Mouse (Mus musculus): ENCODE data around the gene Urb1. TPM values are rescaled to one million over a fixed set of nuclear protein-coding genes. Genes with fewer than 3 reads are reported as not detected.

Gene Urb1
- total RNA-seq (2023), result 10 to 100 TPM; 10.8 to 11.6 TPM

DNA sequence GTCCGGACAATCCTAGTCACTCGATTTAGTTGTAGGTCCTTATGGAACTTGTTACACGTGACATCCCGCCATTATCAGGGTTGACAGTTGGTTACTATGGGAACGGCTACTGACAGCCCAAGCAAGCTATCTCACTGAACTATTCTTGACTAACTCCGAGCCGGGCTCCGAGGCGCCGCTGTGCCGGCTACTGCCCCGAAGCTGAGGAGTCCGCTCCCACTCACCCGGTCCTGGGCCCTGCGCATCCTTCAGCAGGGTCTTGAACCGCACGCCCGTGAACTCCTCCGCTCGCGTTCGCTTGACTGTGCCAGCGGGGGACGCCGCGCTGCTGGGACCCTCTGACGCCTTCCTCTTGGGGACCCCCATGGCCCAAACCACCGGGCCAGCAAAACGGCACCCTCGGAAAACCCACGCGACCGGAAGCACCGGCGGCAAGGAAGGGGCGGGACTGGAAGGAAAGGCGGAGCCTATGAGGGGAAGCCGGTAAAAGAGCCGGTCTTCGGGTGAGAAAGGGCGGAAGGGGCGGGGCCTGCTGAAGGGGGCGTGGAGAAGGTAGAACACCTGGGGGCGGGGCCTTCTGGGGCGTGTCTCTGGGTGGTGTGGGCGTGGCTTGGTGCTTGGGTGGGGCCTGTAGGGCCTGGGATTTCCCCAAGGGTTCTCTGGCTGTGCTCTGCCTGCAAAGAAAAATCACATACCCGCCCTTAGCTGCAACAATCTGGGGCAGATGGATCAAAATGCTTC, at the start of gene Urb1:
TSS of gene Urb1 (minus strand) at position 439 of the 741 bp plus-strand sequence.

DNA sequence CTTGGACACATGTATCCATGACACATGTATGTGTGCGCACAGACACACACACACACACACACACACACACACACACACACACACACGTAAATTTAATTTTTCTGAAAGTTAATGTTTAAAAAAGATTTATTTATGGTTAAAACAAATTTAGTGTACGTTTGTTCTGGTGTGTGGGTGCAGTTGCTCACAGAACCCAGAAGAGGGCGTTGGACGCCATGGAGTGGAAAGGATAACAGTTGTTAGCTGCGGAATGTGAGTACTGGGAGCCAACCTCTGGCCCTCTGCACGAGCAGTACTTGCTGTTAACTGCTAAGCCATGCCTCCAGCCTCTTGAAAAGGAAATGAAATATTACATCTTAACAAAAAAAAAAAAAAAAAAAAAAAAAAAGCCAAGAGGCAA, 16.2 kb upstream of the Urb1 start, which contains the start of gene Eva1c:
TSS of gene Eva1c (plus strand) at position 263 of the 400 bp plus-strand sequence.

DNA sequence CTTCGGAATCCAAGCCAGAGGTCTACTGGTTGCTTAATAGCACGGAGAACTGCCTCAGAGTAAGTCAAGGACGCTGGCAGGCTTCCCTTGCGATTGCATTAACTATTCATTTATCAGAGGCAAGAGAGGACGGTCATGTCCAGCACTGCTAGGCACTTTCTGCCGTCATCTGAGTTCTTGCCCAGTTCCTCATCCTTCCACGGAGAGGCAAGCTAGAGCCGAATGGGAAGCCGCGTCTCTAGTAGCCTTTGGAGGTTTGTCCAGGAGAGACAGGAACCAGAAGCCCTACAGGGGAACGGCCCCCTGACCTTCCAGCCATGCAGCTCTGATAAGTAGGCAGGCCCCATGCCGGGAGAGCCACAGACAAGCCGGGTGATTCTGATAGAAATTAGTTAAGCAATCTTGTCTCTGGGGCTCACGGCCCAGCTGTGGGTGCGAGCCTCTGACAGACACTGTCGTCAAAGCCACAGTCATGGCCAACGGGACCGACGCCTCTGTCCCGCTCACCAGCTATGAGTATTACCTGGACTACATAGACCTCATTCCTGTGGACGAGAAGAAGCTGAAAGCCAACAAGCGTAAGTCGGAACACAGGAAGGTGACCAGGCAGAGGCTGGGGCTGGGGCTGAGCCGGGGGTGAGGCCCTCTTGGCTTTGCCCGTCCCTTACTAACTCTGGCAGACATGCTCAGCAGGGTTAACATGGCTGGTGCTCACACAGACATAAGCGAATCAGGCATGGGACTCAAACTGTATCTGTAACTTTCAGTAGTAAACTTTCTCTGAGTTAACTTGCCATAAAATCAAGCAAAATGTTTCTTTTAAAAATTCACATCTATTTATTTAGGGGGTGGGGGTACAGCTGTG, 71.9 kb downstream of the Urb1 start, which contains the start of gene Mrap:
TSS of gene Mrap (plus strand) at position 116 of the 865 bp plus-strand sequence.

DNA sequence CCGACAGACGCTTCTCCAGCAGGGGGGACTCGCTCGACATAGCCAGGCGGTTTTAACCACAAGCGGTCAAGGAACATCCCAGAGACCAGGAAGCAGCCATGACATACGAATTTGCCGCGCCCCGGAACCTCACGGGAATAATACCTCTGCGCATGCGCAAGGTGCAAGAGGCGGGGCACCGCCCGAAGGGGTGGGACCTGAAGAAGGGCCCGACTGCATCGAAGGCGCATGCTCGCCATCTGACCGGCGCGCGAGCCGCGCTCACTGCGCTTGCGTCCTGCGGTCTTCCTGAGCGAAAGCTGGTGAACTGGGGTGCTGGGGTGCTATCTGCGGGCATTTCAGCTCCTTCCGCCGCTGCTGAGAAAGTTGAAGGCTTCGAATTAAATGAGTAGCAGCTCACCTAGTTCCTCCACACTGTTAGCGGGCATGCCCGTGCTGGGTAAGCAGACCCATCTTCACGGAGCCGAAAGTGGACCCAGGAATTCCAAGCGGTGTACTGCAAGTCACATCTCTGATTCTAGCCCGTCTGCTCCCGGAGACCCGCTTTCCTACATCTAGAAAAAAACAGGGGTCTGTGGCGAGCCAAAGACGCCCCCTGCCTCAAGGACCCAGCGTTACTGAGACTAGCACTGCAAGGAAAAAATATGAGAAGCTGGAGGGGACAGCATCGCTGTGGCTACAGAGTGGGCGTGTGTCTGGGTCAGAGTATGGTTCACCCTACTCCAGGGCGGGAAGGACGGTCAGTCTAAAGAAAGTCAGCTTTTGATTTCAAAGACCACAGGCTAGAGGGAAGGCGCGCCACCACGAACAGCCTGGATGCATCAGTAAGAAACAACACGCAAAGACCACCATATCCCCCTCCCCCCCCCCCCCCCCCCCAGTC, 82.7 kb downstream of the Urb1 start, which contains the start of gene Mis18a:
TSS of gene Mis18a (minus strand) at position 172 of the 883 bp plus-strand sequence.

Other genes with a start within 250 kb of the Urb1 start
- gene Mis18a, start 83.0 kb downstream of the Urb1 start, total RNA-seq (2023), result 10 to 100 TPM; 17.8 to 21.1 TPM
- 10 to 100 TPM; 11.3 to 12.0 TPM for gene Mrap, start 72.2 kb downstream of the Urb1 start, total RNA-seq (2023)
- gene Eva1c, start 16.3 kb upstream of the Urb1 start, total RNA-seq (2023), result under 1 TPM; 0.49 to 0.58 TPM
- gene Cfap298, start 124.7 kb upstream of the Urb1 start, total RNA-seq (2023), result 1 to 10 TPM; 5.2 to 7.1 TPM
- 100 to 1,000 TPM; 214 to 236 TPM for gene Synj1, start 200.9 kb upstream of the Urb1 start, total RNA-seq (2023)
- gene Paxbp1, start 234.1 kb upstream of the Urb1 start, total RNA-seq (2023), result 100 to 1,000 TPM; 113 to 117 TPM